ENCODE assay signal across 8 mouse cellular contexts in the genomic region with DNA sequence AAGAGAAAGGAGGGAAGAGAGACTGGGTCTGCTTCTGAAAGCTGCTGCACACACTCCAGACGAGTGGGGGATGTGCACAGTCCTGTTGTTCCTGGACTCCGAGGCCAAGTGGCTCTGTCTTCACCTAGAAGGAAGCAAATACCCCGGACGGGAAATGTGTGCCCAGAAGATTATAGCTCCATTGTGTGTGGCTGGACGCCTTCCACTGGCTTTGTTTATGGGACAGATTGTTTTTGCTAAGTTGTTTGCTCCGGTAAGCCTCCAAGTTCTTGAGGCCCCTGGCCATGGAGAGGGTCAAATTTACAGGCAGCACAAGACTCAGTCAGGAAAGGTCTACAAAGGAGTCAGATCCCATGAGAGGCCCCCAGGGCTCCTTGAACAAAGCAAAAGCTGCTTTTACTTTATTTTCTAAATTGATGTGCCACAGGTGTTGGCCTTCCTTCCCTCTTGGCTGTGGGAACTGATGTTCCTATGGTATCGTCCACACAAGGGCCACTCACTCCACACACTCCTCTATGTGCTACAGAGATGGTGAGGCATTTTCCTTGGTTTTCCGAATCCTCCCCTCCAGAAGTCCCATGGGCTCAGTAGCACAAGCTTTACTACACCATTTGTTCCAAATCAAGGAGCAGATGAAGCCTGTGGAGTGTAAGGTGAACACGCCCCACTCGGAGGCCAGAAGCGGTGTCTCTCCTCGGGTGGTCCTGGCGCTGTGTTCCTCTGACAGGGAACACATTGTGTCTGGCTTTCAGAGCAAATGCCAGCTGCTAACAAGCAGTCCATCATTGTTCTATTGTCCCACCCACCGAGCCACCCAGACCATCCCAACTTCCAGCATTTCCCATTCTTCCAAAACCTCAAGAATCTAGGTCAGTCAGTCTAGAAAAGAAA. TPM values are rescaled to one million over a fixed set of nuclear protein-coding genes. Genes with fewer than 3 reads are reported as not detected.
DNase-seq lines count a peak whose midpoint lies in the region; ATAC-seq and TF ChIP-seq lines count a peak whose summit lies in the region.

No protein-coding gene starts in this region.

- no peaks in the 10 kb centered on the region for H3K27me3 ChIP-seq in heart, embryonic 10.5 days (ENCODE audit: insufficient read depth, poor library complexity, severe bottlenecking)
- no peaks in the 10 kb centered on the region for H3K27me3 ChIP-seq in hindbrain, embryonic 12.5 days

- no peak overlapping the region for H3K9ac ChIP-seq in hindbrain, embryonic 12.5 days

- H3K4me3 ChIP-seq in left cerebral cortex, adult 2 months: no peak overlapping the region
- no peak overlapping the region for H3K4me3 ChIP-seq in heart, embryonic 10.5 days
- no peak overlapping the region for H3K4me3 ChIP-seq in hindbrain, embryonic 12.5 days

- no peaks in the 10 kb centered on the region for H3K36me3 ChIP-seq in heart, embryonic 10.5 days
- H3K36me3 ChIP-seq in hindbrain, embryonic 12.5 days: no peaks in the 10 kb centered on the region

- H3K4me1 ChIP-seq in heart, embryonic 10.5 days: no peaks in the 10 kb centered on the region; the same call in 1 of the 2 replicates
- no peaks in the 10 kb centered on the region for H3K4me1 ChIP-seq in hindbrain, embryonic 12.5 days

- H3K27ac ChIP-seq in left cerebral cortex, adult 2 months: peak overlapping the region; percentile 2; the same call in 1 of the 2 replicates
- peak overlapping the region; percentile 67 for H3K27ac ChIP-seq in heart, embryonic 10.5 days
- H3K27ac ChIP-seq in hindbrain, embryonic 12.5 days: no peak overlapping the region

- ATAC-seq in hindbrain, embryonic 12.5 days (ENCODE audit: low FRiP score): no peak

- no peak overlapping the region for H3K4me2 ChIP-seq in hindbrain, embryonic 12.5 days (replicated peaks)

- TF ChIP-seq CTCF in left cerebral cortex, adult 2 months (IDR thresholded peaks at IDR 0.05): no peak

- 55% methylated on average over 14 of the region's 14 CpGs for WGBS in heart, embryonic 10.5 days
- WGBS in hindbrain, embryonic 12.5 days: 61% methylated on average over 14 of the region's 14 CpGs

- H3K9me3 ChIP-seq in heart, embryonic 10.5 days: no peaks in the 10 kb centered on the region
- H3K9me3 ChIP-seq in hindbrain, embryonic 12.5 days (replicated peaks): no peaks in the 10 kb centered on the region

- intact Hi-C loops in left cerebral cortex, adult 2 months (cut with DNase I): no loop called here
- intact Hi-C loops in left cerebral cortex, postnatal 14 days (cut with DNase I): no loop called here

- DNase-seq in left cerebral cortex, adult 2 months (ENCODE audit: extremely low spot score in 1 of 2, low spot score in 2 of 2): no peak
- no peak for DNase-seq in left cerebral cortex, postnatal 14 days (ENCODE audit: low spot score in 2 of 2)
- no peak for DNase-seq in heart, embryonic 10.5 days (ENCODE audit: low spot score)
- peak; percentile 52 to 81 for DNase-seq in kidney, postnatal 25 days
- DNase-seq in lung, postnatal 4 days: peak; percentile 69 to 86
- DNase-seq in frontal cortex, postnatal 36 days (ENCODE audit: low spot score in 2 of 2): no peak
- no peak for DNase-seq in cerebellum, adult 9-10 months

RNA-seq across cellular contexts. Expression of gene Mrtfb, which starts 23.1 kb away (rescaled TPM):
- 100 to 1,000 TPM; 188 to 193 TPM for total RNA-seq in left cerebral cortex, adult 2 months (2021)
- 100 to 1,000 TPM; 161 to 175 TPM for total RNA-seq in left cerebral cortex, postnatal 14 days (2021)
- polyA plus RNA-seq in heart, embryonic 10.5 days (2016; fragmentation: Nextera tagmentation; extraction: Ambion mirVana): 13.7 and 20.4 TPM in 2 replicates
- 15.9 and 18.7 TPM in 2 replicates for polyA plus RNA-seq in hindbrain, embryonic 12.5 days (2016; fragmentation: Nextera tagmentation; extraction: Ambion mirVana)

Comparison
In these comparisons a context has a peak if more than half of its experiments do, and no peak if none do; other contexts are left out.
1. DNase-seq: peak in kidney, postnatal 25 days (2 of 2) and lung, postnatal 4 days (2 of 2); none in left cerebral cortex, adult 2 months (0 of 2), left cerebral cortex, postnatal 14 days (0 of 2), heart, embryonic 10.5 days (single experiment), frontal cortex, postnatal 36 days (0 of 2) and cerebellum, adult 9-10 months (single experiment).